Mouse (Mus musculus): Measurements from ENCODE around the gene Npas3.

- TF ChIP-seq EP300 (optimal IDR thresholded peaks at IDR 0.05) (no peak), CTCF (IDR thresholded peaks at IDR 0.05; ENCODE audit: low read depth) (no peak)
Measured at GRCm38 (mm10) chr12:53331800-53332199, 83.3 kb downstream of the Npas3 start.

Measured in stomach, postnatal 0 days (tissue).